34 mouse cellular contexts compared by ENCODE assay signal in the genomic region with DNA sequence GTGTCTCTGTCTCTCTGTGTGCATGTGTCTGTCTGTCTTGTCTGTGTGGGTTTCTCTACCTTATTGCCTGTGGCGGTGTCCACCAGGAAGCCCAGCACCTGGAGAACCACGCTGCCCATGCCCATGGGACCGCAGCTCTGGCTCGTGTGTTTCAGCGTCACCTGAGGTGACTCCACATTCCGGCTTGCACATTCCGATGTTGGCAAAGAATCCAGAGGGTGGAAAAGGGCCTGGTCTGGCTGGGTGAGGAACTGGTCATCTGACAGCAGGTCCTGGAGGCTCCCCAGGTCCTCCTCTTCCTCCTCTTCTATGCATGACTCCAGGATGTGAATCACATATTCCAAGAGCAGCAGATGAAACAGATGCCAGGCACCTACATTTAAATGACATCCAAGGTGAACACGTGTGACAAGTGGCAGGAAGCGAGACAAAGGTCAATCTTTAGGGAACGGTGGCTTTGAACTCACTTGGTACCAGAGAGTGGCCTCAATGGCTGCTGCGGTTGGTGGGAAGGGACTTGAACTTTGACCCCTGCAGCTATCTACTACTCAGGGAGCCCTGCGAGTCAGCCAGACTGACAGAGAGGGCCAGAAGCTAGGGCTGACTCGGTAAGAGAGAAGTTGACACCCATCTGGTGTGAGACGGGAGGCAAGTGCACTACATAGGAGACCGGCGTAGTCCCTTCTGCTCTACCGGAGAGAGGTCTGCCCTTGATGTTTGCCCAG. TPM values are rescaled to one million over a fixed set of nuclear protein-coding genes. Genes with fewer than 3 reads are reported as not detected.
DNase-seq lines count a peak whose midpoint lies in the region; ATAC-seq and TF ChIP-seq lines count a peak whose summit lies in the region.
"Had no signal": no experiment of that assay in that cellular context is flagged by ENCODE, and none has a peak within 500 bp of the region (broad histone marks: within the 10 kb centered on the region; RNA-seq: fewer than 3 reads in every experiment).

No protein-coding gene starts in this region.

- no peak for TF ChIP-seq CTCF in heart, adult 2 months (IDR thresholded peaks at IDR 0.05)
- no peak for TF ChIP-seq CTCF in intestine, postnatal 0 days (IDR thresholded peaks at IDR 0.05; ENCODE audit: low read depth)

- WGBS in heart, adult 2 months = 73% methylated on average over 17 of the region's 17 CpGs
- 82% methylated on average over 17 of the region's 17 CpGs for WGBS in heart, embryonic 12.5 days
- WGBS in intestine, postnatal 0 days = 71% methylated on average over 17 of the region's 17 CpGs
- 92% methylated on average over 17 of the region's 17 CpGs for WGBS in neural tube, embryonic 15.5 days

- 0 out of 2 replicates have a peak, but pooled peaks have one; percentile 24 for TF ChIP-seq EP300 in heart, adult 2 months (IDR thresholded peaks at IDR 0.05; ENCODE audit: insufficient read depth, low read depth, low read length)

- H3K27ac ChIP-seq in heart, adult 2 months = no peak overlapping the region
- H3K27ac ChIP-seq in heart, embryonic 12.5 days (ENCODE audit: poor library complexity, severe bottlenecking) = no peak overlapping the region
- H3K27ac ChIP-seq in intestine, postnatal 0 days (ENCODE audit: low read depth, low read length) = no peak overlapping the region
- H3K27ac ChIP-seq in neural tube, embryonic 15.5 days (replicated peaks) = no peak overlapping the region
- H3K27ac ChIP-seq: embryonic facial prominence, embryonic 10.5 days; embryonic facial prominence, embryonic 15.5 days; forebrain, embryonic 15.5 days; heart, embryonic 15.5 days; kidney, embryonic 15.5 days; left cerebral cortex, adult 2 months; limb, embryonic 12.5 days; liver, embryonic 15.5 days; stomach, postnatal 0 days had no signal

- no peak overlapping the region for H3K9ac ChIP-seq in heart, adult 2 months (ENCODE audit: low read depth, low read length)
- no peak overlapping the region for H3K9ac ChIP-seq in heart, embryonic 12.5 days
- no peak overlapping the region for H3K9ac ChIP-seq in intestine, postnatal 0 days (ENCODE audit: low read depth, low read length)
- H3K9ac ChIP-seq in neural tube, embryonic 15.5 days (replicated peaks) = no peak overlapping the region
- H3K9ac ChIP-seq: embryonic facial prominence, embryonic 15.5 days; forebrain, embryonic 15.5 days; heart, embryonic 15.5 days; kidney, embryonic 15.5 days; limb, embryonic 12.5 days; liver, embryonic 15.5 days; lung, embryonic 14.5 days had no signal

- no peak overlapping the region for H3K4me2 ChIP-seq in heart, embryonic 12.5 days
- H3K4me2 ChIP-seq in intestine, postnatal 0 days (replicated peaks; ENCODE audit: low read depth) = no peak overlapping the region
- no peak overlapping the region for H3K4me2 ChIP-seq in neural tube, embryonic 15.5 days
- H3K4me2 ChIP-seq: embryonic facial prominence, embryonic 15.5 days; forebrain, embryonic 15.5 days; heart, embryonic 15.5 days; kidney, embryonic 15.5 days; limb, embryonic 12.5 days; liver, embryonic 15.5 days; lung, embryonic 14.5 days had no signal

- H3K79me2 ChIP-seq in heart, adult 2 months (replicated peaks; ENCODE audit: control insufficient read depth, insufficient read depth, low read length) = no peaks in the 10 kb centered on the region

- no peak for DNase-seq in heart, adult 2 months
- no peak for DNase-seq in right cerebral cortex, postnatal 36 days (ENCODE audit: low spot score in 2 of 2)
- DNase-seq: adrenal gland, postnatal 25 days; cerebellum, adult 2 months; cerebellum, postnatal 25 days; gastrocnemius, postnatal 25 days; kidney, adult 18-20 months; kidney, postnatal 25 days; lung, embryonic 14.5 days; lung, postnatal 14 days; midbrain, embryonic 14.5 days; right cerebral cortex, adult 18-20 months; right cerebral cortex, postnatal 4 days; thymus, adult 18-20 months; thymus, postnatal 36 days had no signal

- ATAC-seq in heart, embryonic 12.5 days (ENCODE audit: insufficient number of reproducible peaks, low FRiP score) = no peak
- ATAC-seq in megakaryocyte, adult 5-6 weeks (ENCODE audit: poor library complexity, severe bottlenecking) = no peak
- ATAC-seq in intestine, postnatal 0 days = peak; percentile 25; the same call in 1 of the 2 replicates
- ATAC-seq in neural tube, embryonic 15.5 days (ENCODE audit: low FRiP score) = no peak
- ATAC-seq: CD4-positive, CD25-positive, alpha-beta regulatory T cell, adult 4 months; forebrain, embryonic 15.5 days; hindbrain, embryonic 16.5 days had no signal

- no peak overlapping the region for H3K4me3 ChIP-seq in heart, adult 2 months
- H3K4me3 ChIP-seq in heart, embryonic 12.5 days = no peak overlapping the region
- peak overlapping the region; percentile 71 for H3K4me3 ChIP-seq in megakaryocyte, embryonic 14.5 days (replicated peaks)
- H3K4me3 ChIP-seq in intestine, postnatal 0 days (ENCODE audit: low read depth, low read length) = no peak overlapping the region
- H3K4me3 ChIP-seq in neural tube, embryonic 15.5 days (replicated peaks) = no peak overlapping the region
- H3K4me3 ChIP-seq: embryonic facial prominence, embryonic 10.5 days; embryonic facial prominence, embryonic 15.5 days; forebrain, embryonic 15.5 days; heart, embryonic 15.5 days; kidney, embryonic 15.5 days; left cerebral cortex, adult 2 months; limb, embryonic 12.5 days; liver, embryonic 15.5 days had no signal

- no peaks in the 10 kb centered on the region for H3K4me1 ChIP-seq in heart, adult 2 months (ENCODE audit: control insufficient read depth, insufficient read depth, low read length)
- 0 out of 2 replicates have a peak, but pooled peaks cover 9% of the 10 kb centered on the region for H3K4me1 ChIP-seq in heart, embryonic 12.5 days (replicated peaks)
- H3K4me1 ChIP-seq in megakaryocyte, embryonic 14.5 days = no peaks in the 10 kb centered on the region
- no peaks in the 10 kb centered on the region for H3K4me1 ChIP-seq in intestine, postnatal 0 days (replicated peaks; ENCODE audit: control insufficient read depth, insufficient read depth, low read length)
- H3K4me1 ChIP-seq in neural tube, embryonic 15.5 days = peaks cover 6% of the 10 kb centered on the region; the same call in 1 of the 2 replicates
- H3K4me1 ChIP-seq: embryonic facial prominence, embryonic 10.5 days; embryonic facial prominence, embryonic 15.5 days; heart, embryonic 15.5 days; kidney, embryonic 15.5 days; liver, embryonic 15.5 days had no signal

- no peaks in the 10 kb centered on the region for H3K27me3 ChIP-seq in heart, adult 2 months (ENCODE audit: control insufficient read depth, insufficient read depth, low read length)
- no peaks in the 10 kb centered on the region; the same call in 1 of the 2 replicates for H3K27me3 ChIP-seq in heart, embryonic 12.5 days (replicated peaks)
- H3K27me3 ChIP-seq in megakaryocyte, embryonic 14.5 days (replicated peaks) = peaks cover 31% of the 10 kb centered on the region
- H3K27me3 ChIP-seq in intestine, postnatal 0 days (replicated peaks; ENCODE audit: control insufficient read depth, insufficient read depth, low read length) = no peaks in the 10 kb centered on the region
- no peaks in the 10 kb centered on the region for H3K27me3 ChIP-seq in neural tube, embryonic 15.5 days (replicated peaks)
- H3K27me3 ChIP-seq: embryonic facial prominence, embryonic 15.5 days; forebrain, embryonic 15.5 days; heart, embryonic 15.5 days; kidney, embryonic 15.5 days; limb, embryonic 12.5 days; liver, embryonic 15.5 days had no signal

- intact Hi-C loops in heart, adult 2 months (cut with DNase I) = no loop called here

- H3K9me3 ChIP-seq in heart, embryonic 12.5 days (replicated peaks) = peaks cover 4% of the 10 kb centered on the region; the same call in 1 of the 2 replicates
- H3K9me3 ChIP-seq in megakaryocyte, embryonic 14.5 days = peaks cover 24% of the 10 kb centered on the region
- H3K9me3 ChIP-seq in intestine, postnatal 0 days (ENCODE audit: control insufficient read depth) = no peaks in the 10 kb centered on the region
- no peaks in the 10 kb centered on the region for H3K9me3 ChIP-seq in neural tube, embryonic 15.5 days (replicated peaks)
- H3K9me3 ChIP-seq: embryonic facial prominence, embryonic 15.5 days; forebrain, embryonic 15.5 days; heart, embryonic 15.5 days; kidney, embryonic 15.5 days; liver, embryonic 15.5 days had no signal

- no peaks in the 10 kb centered on the region for H3K36me3 ChIP-seq in heart, adult 2 months (ENCODE audit: control insufficient read depth, insufficient read depth, low read length)
- no peaks in the 10 kb centered on the region for H3K36me3 ChIP-seq in heart, embryonic 12.5 days
- H3K36me3 ChIP-seq in megakaryocyte, embryonic 14.5 days (replicated peaks; ENCODE audit: low read length) = peaks cover 6% of the 10 kb centered on the region
- H3K36me3 ChIP-seq in intestine, postnatal 0 days (ENCODE audit: control insufficient read depth, insufficient read depth) = no peaks in the 10 kb centered on the region
- H3K36me3 ChIP-seq in neural tube, embryonic 15.5 days = no peaks in the 10 kb centered on the region
- H3K36me3 ChIP-seq: embryonic facial prominence, embryonic 10.5 days; embryonic facial prominence, embryonic 15.5 days; forebrain, embryonic 15.5 days; heart, embryonic 15.5 days; kidney, embryonic 15.5 days; limb, embryonic 12.5 days; liver, embryonic 15.5 days had no signal

- TF ChIP-seq POLR2A in heart, adult 2 months (IDR thresholded peaks at IDR 0.05; ENCODE audit: insufficient read depth, low read depth, low read length) = no peak

RNA-seq across cellular contexts. Expression of a gene that starts 19.1 kb away (rescaled TPM):
- under 1 TPM in 1 of 2 experiments, not detected in 1; 0.05 TPM for total RNA-seq in heart, adult 2 months (2021)
- 0.06 TPM in 1 of 2 replicates, not detected in the other for polyA plus RNA-seq in heart, adult 2 months (2012; rRNA removed)
- 0.05 TPM in 2 replicates for polyA plus RNA-seq in heart, embryonic 12.5 days (2016; fragmentation: Nextera tagmentation; extraction: Ambion mirVana)
- polyA plus RNA-seq in megakaryocyte, embryonic 14.5 days (2012; ENCODE audit: insufficient read depth, low replicate concordance) = 0.13 TPM in 1 of 2 replicates, not detected in the other
- total RNA-seq in megakaryocyte, adult 5-6 weeks (2015) = not detected in 2 replicates
- not detected in 2 replicates for total RNA-seq in megakaryocyte, adult 5-6 weeks (2017)
- 0.26 and 0.34 TPM in 2 replicates for polyA plus RNA-seq in intestine, postnatal 0 days (2015; fragmentation: Nextera tagmentation; extraction: Ambion mirVana)
- 11.0 and 12.6 TPM in 2 replicates for polyA plus RNA-seq in neural tube, embryonic 15.5 days (2015; fragmentation: Nextera tagmentation; extraction: Ambion mirVana)
- total RNA-seq: liver, adult 2 months; megakaryocyte-erythroid progenitor cell, adult 5-6 weeks had no signal
- polyA plus RNA-seq: CD4-positive, CD25-positive, alpha-beta regulatory T cell, adult 4 months; liver, adult 2 months; liver, embryonic 15.5 days had no signal

RNA-seq across cellular contexts. Expression of a gene that starts 50.4 kb away (rescaled TPM):
- under 1 TPM; 0.20 to 0.26 TPM for total RNA-seq in heart, adult 2 months (2021)
- polyA plus RNA-seq in heart, adult 2 months (2012; rRNA removed) = 0.35 and 0.47 TPM in 2 replicates
- 0.69 and 1.2 TPM in 2 replicates for polyA plus RNA-seq in heart, embryonic 12.5 days (2016; fragmentation: Nextera tagmentation; extraction: Ambion mirVana)
- 0.34 TPM in 1 of 2 replicates, not detected in the other for polyA plus RNA-seq in megakaryocyte, embryonic 14.5 days (2012; ENCODE audit: insufficient read depth, low replicate concordance)
- not detected in 2 replicates for total RNA-seq in megakaryocyte, adult 5-6 weeks (2015)
- not detected in 2 replicates for total RNA-seq in megakaryocyte, adult 5-6 weeks (2017)
- polyA plus RNA-seq in intestine, postnatal 0 days (2015; fragmentation: Nextera tagmentation; extraction: Ambion mirVana) = 0.09 and 0.16 TPM in 2 replicates
- polyA plus RNA-seq in neural tube, embryonic 15.5 days (2015; fragmentation: Nextera tagmentation; extraction: Ambion mirVana) = 0.14 and 0.27 TPM in 2 replicates
- total RNA-seq: gastrocnemius, adult 18-20 months; megakaryocyte-erythroid progenitor cell, adult 5-6 weeks had no signal
- polyA plus RNA-seq: CD4-positive, CD25-positive, alpha-beta regulatory T cell, adult 4 months; forebrain, embryonic 15.5 days had no signal
